Mouse (Mus musculus) erythroblast, embryonic 14.5 days (primary cell): Measurements from ENCODE around the gene Psmb5.

ENCODE experiments used
- GATA1 ChIP-seq: IDR thresholded peaks from 2 replicates; pipeline ENCODE4 v1.6.1; 2012; ENCODE audit warnings: low read length, inconsistent platforms, mixed read lengths
- TAL1 ChIP-seq: IDR thresholded peaks from 3 replicates; pipeline ENCODE4 v1.6.1; 2012; ENCODE audit warnings: low read length, inconsistent platforms, mixed read lengths

GRCm38 (mm10) chr14:54603686-54604085 is 14.1 kb downstream of the Psmb5 start:
- TF ChIP-seq GATA1: no peak
- no peak for TF ChIP-seq TAL1
